Mouse (Mus musculus): Measurements from ENCODE around the gene Fibp. TPM values are rescaled to one million over a fixed set of nuclear protein-coding genes. Genes with fewer than 3 reads are reported as not detected.

The Fibp gene
- polyA plus RNA-seq, 1 experiment from 2014 or later: 103 TPM

- no peak overlapping the region for H3K27ac ChIP-seq (replicated peaks)
- H3K4me2 ChIP-seq (replicated peaks; ENCODE audit: low read depth): no peak overlapping the region
- no peak overlapping the region for H3K9ac ChIP-seq (ENCODE audit: low read length)
- no peaks in the 10 kb centered on the region for H3K36me3 ChIP-seq (ENCODE audit: control insufficient read depth, insufficient read depth, low read length)
- H3K27me3 ChIP-seq (ENCODE audit: control insufficient read depth, insufficient read depth, low read length): no peaks in the 10 kb centered on the region
- H3K4me3 ChIP-seq (ENCODE audit: low read depth, low read length): no peak overlapping the region
- no peaks in the 10 kb centered on the region; the same call in 1 of the 2 replicates for H3K4me1 ChIP-seq (replicated peaks; ENCODE audit: control insufficient read depth, insufficient read depth)
- whole genome bisulfite sequencing: 77% methylated on average over 3 of the region's 3 CpGs
- H3K9me3 ChIP-seq (ENCODE audit: control insufficient read depth, low read length): no peaks in the 10 kb centered on the region
- no peak for TF ChIP-seq EP300 (optimal IDR thresholded peaks at IDR 0.05)
- TF ChIP-seq CTCF (IDR thresholded peaks at IDR 0.05; ENCODE audit: low read depth): peak; percentile 58
- DNase-seq (ENCODE audit: low spot score): no peak
- no peak for ATAC-seq (ENCODE audit: low FRiP score, low TSS enrichment)
Measured at GRCm38 (mm10) chr19:5472857-5473256, 12.4 kb downstream of the Fibp start.

- TF ChIP-seq CTCF (IDR thresholded peaks at IDR 0.05; ENCODE audit: low read depth) (peak; percentile 27), EP300 (optimal IDR thresholded peaks at IDR 0.05) (no peak)
- Histone ChIP-seq H3K9me3 (ENCODE audit: control insufficient read depth, low read length) (no peaks in the 10 kb centered on the region), H3K27ac (replicated peaks) (peak within 1 kb of the TSS; percentile 82), H3K4me2 (replicated peaks; ENCODE audit: low read depth) (peak within 1 kb of the TSS; percentile 91), H3K9ac (ENCODE audit: low read length) (peak within 1 kb of the TSS; percentile 76), H3K36me3 (ENCODE audit: control insufficient read depth, insufficient read depth, low read length) (no peaks in the 10 kb centered on the region), H3K4me1 (replicated peaks; ENCODE audit: control insufficient read depth, insufficient read depth) (no peaks in the 10 kb centered on the region; the same call in 1 of the 2 replicates), H3K4me3 (ENCODE audit: low read depth, low read length) (peak within 1 kb of the TSS; percentile 63), H3K27me3 (ENCODE audit: control insufficient read depth, insufficient read depth, low read length) (no peaks in the 10 kb centered on the region)
- 3% methylated on average over 22 of the region's 22 CpGs for WGBS
- peak; percentile 82 for DNase-seq (ENCODE audit: low spot score)
- peak; percentile 57; the same call in 1 of the 2 replicates for ATAC-seq (ENCODE audit: low FRiP score, low TSS enrichment)
Measured at GRCm38 (mm10) chr19:5473720-5474119, 13.3 kb downstream of the Fibp start, which contains the start of gene Efemp2. Gene Efemp2 (plus strand): TSS chr19:5473954.

GRCm38 (mm10) chr19:5474281-5475068 lies 14.1 kb downstream of the Fibp start:
- Histone ChIP-seq H3K36me3 (ENCODE audit: control insufficient read depth, insufficient read depth, low read length) (no peaks in the 10 kb centered on the region), H3K4me2 (replicated peaks; ENCODE audit: low read depth) (peak overlapping the region; percentile 91), H3K4me3 (ENCODE audit: low read depth, low read length) (peak overlapping the region; percentile 63), H3K27me3 (ENCODE audit: control insufficient read depth, insufficient read depth, low read length) (no peaks in the 10 kb centered on the region), H3K4me1 (replicated peaks; ENCODE audit: control insufficient read depth, insufficient read depth) (no peaks in the 10 kb centered on the region; the same call in 1 of the 2 replicates), H3K9ac (ENCODE audit: low read length) (peak overlapping the region; percentile 76), H3K9me3 (ENCODE audit: control insufficient read depth, low read length) (no peaks in the 10 kb centered on the region), H3K27ac (replicated peaks) (peak overlapping the region; percentile 82)
- WGBS: 1% methylated on average over 34 of the region's 68 CpGs
- ATAC-seq (ENCODE audit: low FRiP score, low TSS enrichment): peak; percentile 44
- TF ChIP-seq CTCF (IDR thresholded peaks at IDR 0.05; ENCODE audit: low read depth) (no peak), EP300 (optimal IDR thresholded peaks at IDR 0.05) (no peak)
- peak; percentile 63 for DNase-seq (ENCODE audit: low spot score)

- 0 out of 2 replicates have a peak, but pooled peaks cover 2% of the 10 kb centered on the region for H3K36me3 ChIP-seq (ENCODE audit: control insufficient read depth, insufficient read depth, low read length)
- TF ChIP-seq CTCF (IDR thresholded peaks at IDR 0.05; ENCODE audit: low read depth): no peak
- no peak for TF ChIP-seq EP300 (optimal IDR thresholded peaks at IDR 0.05)
- H3K4me3 ChIP-seq (ENCODE audit: low read depth, low read length): peak overlapping the region; percentile 63
- H3K4me2 ChIP-seq (replicated peaks; ENCODE audit: low read depth): peak overlapping the region; percentile 91
- ATAC-seq (ENCODE audit: low FRiP score, low TSS enrichment) (no peak), DNase-seq (ENCODE audit: low spot score) (no peak)
- no peaks in the 10 kb centered on the region for H3K9me3 ChIP-seq (ENCODE audit: control insufficient read depth, low read length)
- H3K27me3 ChIP-seq (ENCODE audit: control insufficient read depth, insufficient read depth, low read length): no peaks in the 10 kb centered on the region
- peak overlapping the region; percentile 76 for H3K9ac ChIP-seq (ENCODE audit: low read length)
- H3K4me1 ChIP-seq (replicated peaks; ENCODE audit: control insufficient read depth, insufficient read depth): no peaks in the 10 kb centered on the region; the same call in 1 of the 2 replicates
- H3K27ac ChIP-seq (replicated peaks): peak overlapping the region; percentile 82
- WGBS: 22% methylated on average over 13 of the region's 13 CpGs
Measured at GRCm38 (mm10) chr19:5475069-5475714, 14.8 kb downstream of the Fibp start.

- no peak overlapping the region for H3K4me3 ChIP-seq (ENCODE audit: low read depth, low read length)
- no peaks in the 10 kb centered on the region for H3K9me3 ChIP-seq (ENCODE audit: control insufficient read depth, low read length)
- H3K27ac ChIP-seq (replicated peaks): no peak overlapping the region
- 82% methylated on average over 10 of the region's 10 CpGs for WGBS
- no peaks in the 10 kb centered on the region; the same call in 1 of the 2 replicates for H3K4me1 ChIP-seq (replicated peaks; ENCODE audit: control insufficient read depth, insufficient read depth)
- no peak overlapping the region for H3K9ac ChIP-seq (ENCODE audit: low read length)
- no peak for ATAC-seq (ENCODE audit: low FRiP score, low TSS enrichment)
- no peaks in the 10 kb centered on the region for H3K27me3 ChIP-seq (ENCODE audit: control insufficient read depth, insufficient read depth, low read length)
- H3K4me2 ChIP-seq (replicated peaks; ENCODE audit: low read depth): no peak overlapping the region
- H3K36me3 ChIP-seq (ENCODE audit: control insufficient read depth, insufficient read depth, low read length): 0 out of 2 replicates have a peak, but pooled peaks cover 8% of the 10 kb centered on the region
- TF ChIP-seq CTCF (IDR thresholded peaks at IDR 0.05; ENCODE audit: low read depth) (no peak), EP300 (optimal IDR thresholded peaks at IDR 0.05) (no peak)
- DNase-seq (ENCODE audit: low spot score): no peak
Measured at GRCm38 (mm10) chr19:5477004-5477667, 16.7 kb downstream of the Fibp start.

Measured in stomach, postnatal 0 days (tissue).